Mouse (Mus musculus) CD4-positive, CD25-positive, alpha-beta regulatory T cell, adult 4 months (primary cell): Measurements from ENCODE around the gene Dtx2. TPM values are rescaled to one million over a fixed set of nuclear protein-coding genes. Genes with fewer than 3 reads are reported as not detected.

Experiments
- ATAC-seq: one replicate; pipeline ENCODE4 v1.8.0; 2017
- polyA plus RNA-seq, 2 experiments: library from polyadenylated mRNA; unstranded; fragments of 100-300 nt; shearing (Covaris generic); gene quantifications; one replicate each; pipeline ENCODE4 v1.2.1; 2017

Gene Dtx2
- polyA plus RNA-seq, 2 experiments from 2014 or later: 7.9 to 14.1 TPM

GRCm38 (mm10) chr5:135975893-135976668 lies 18.5 kb upstream of the Dtx2 start:
- ATAC-seq: no peak

GRCm38 (mm10) chr5:135979381-135979780 lies 15.2 kb upstream of the Dtx2 start:
- no peak for ATAC-seq

GRCm38 (mm10) chr5:135979904-135980303 lies 14.7 kb upstream of the Dtx2 start, which contains the start of gene Zp3:
TSS of gene Zp3 (plus strand) at chr5:135980099.
- no peak for ATAC-seq

GRCm38 (mm10) chr5:135982398-135982797 lies 12.2 kb upstream of the Dtx2 start:
- ATAC-seq: no peak

GRCm38 (mm10) chr5:135984546-135985044 lies 10.0 kb upstream of the Dtx2 start:
- ATAC-seq: no peak

GRCm38 (mm10) chr5:135987248-135987647 lies 7.4 kb upstream of the Dtx2 start:
- peak; percentile 37 for ATAC-seq

GRCm38 (mm10) chr5:135990601-135991000 lies 4.0 kb upstream of the Dtx2 start:
- ATAC-seq: no peak

GRCm38 (mm10) chr5:135993381-135993965 lies 1.1 kb upstream of the Dtx2 start:
- no peak for ATAC-seq

- no peak for ATAC-seq
These were observed 270 bp upstream of the Dtx2 start for GRCm38 (mm10) chr5:135994335-135994724.

GRCm38 (mm10) chr5:135996162-135996561 lies 1.6 kb downstream of the Dtx2 start:
- no peak for ATAC-seq

GRCm38 (mm10) chr5:136001222-136001621 lies 6.6 kb downstream of the Dtx2 start:
- no peak for ATAC-seq

GRCm38 (mm10) chr5:136002325-136002724 lies 7.7 kb downstream of the Dtx2 start:
- no peak for ATAC-seq

- no peak for ATAC-seq
These were observed 8.2 kb downstream of the Dtx2 start for GRCm38 (mm10) chr5:136002751-136003151.

GRCm38 (mm10) chr5:136004537-136004936 lies 9.9 kb downstream of the Dtx2 start:
- ATAC-seq: no peak

- no peak for ATAC-seq
These were observed 13.1 kb downstream of the Dtx2 start for GRCm38 (mm10) chr5:136007745-136008144.

GRCm38 (mm10) chr5:136014877-136015276 lies 20.3 kb downstream of the Dtx2 start:
- ATAC-seq: no peak

GRCm38 (mm10) chr5:136015586-136015985 lies 21.0 kb downstream of the Dtx2 start:
- no peak for ATAC-seq

- no peak for ATAC-seq
These were observed 21.6 kb downstream of the Dtx2 start for GRCm38 (mm10) chr5:136016014-136016876.

- no peak for ATAC-seq
These were observed 22.7 kb downstream of the Dtx2 start for GRCm38 (mm10) chr5:136017262-136017661.

GRCm38 (mm10) chr5:136018726-136019125 lies 24.1 kb downstream of the Dtx2 start:
- no peak for ATAC-seq

GRCm38 (mm10) chr5:136019907-136020306 lies 25.3 kb downstream of the Dtx2 start:
- no peak for ATAC-seq

GRCm38 (mm10) chr5:136025712-136026111 lies 31.1 kb downstream of the Dtx2 start:
- ATAC-seq: no peak

- ATAC-seq: no peak
These were observed 32.3 kb downstream of the Dtx2 start for GRCm38 (mm10) chr5:136026859-136027258.
